Mouse (Mus musculus): ENCODE data around the gene Rgl3. TPM values are rescaled to one million over a fixed set of nuclear protein-coding genes. Genes with fewer than 3 reads are reported as not detected.

Gene Rgl3
- polyA plus RNA-seq, 1 experiment from 2014 or later = 2.1 TPM

GRCm38 (mm10) chr9:21932445-21933137, 56.7 kb downstream of the Rgl3 start:
- Histone ChIP-seq H3K4me2 (ENCODE audit: low read length) (no peak overlapping the region), H3K4me3 (ENCODE audit: low read length) (no peak overlapping the region), H3K4me1 (ENCODE audit: control insufficient read depth, insufficient read depth, low read depth, low read length) (peaks cover under 1% of the 10 kb centered on the region), H3K27ac (ENCODE audit: low read depth, low read length) (no peak overlapping the region), H3K9me3 (ENCODE audit: control insufficient read depth, low read length) (no peaks in the 10 kb centered on the region), H3K27me3 (replicated peaks; ENCODE audit: control insufficient read depth, insufficient read depth, low read length) (no peaks in the 10 kb centered on the region; the same call in 1 of the 2 replicates), H3K9ac (ENCODE audit: low read depth, low read length) (no peak overlapping the region), H3K36me3 (ENCODE audit: control insufficient read depth, insufficient read depth, low read length) (no peaks in the 10 kb centered on the region)
- no peak for ATAC-seq
- WGBS = 61% methylated on average over 12 of the region's 12 CpGs

GRCm38 (mm10) chr9:21932006-21932405, 57.2 kb downstream of the Rgl3 start:
- H3K36me3 ChIP-seq (ENCODE audit: control insufficient read depth, insufficient read depth, low read length) = no peaks in the 10 kb centered on the region
- H3K4me3 ChIP-seq (ENCODE audit: low read length) = no peak overlapping the region
- no peak overlapping the region for H3K27ac ChIP-seq (ENCODE audit: low read depth, low read length)
- WGBS = 40% methylated on average over 2 of the region's 2 CpGs
- H3K9me3 ChIP-seq (ENCODE audit: control insufficient read depth, low read length) = no peaks in the 10 kb centered on the region
- H3K9ac ChIP-seq (ENCODE audit: low read depth, low read length) = no peak overlapping the region
- no peak overlapping the region for H3K4me2 ChIP-seq (ENCODE audit: low read length)
- no peaks in the 10 kb centered on the region for H3K4me1 ChIP-seq (ENCODE audit: control insufficient read depth, insufficient read depth, low read depth, low read length)
- no peak for ATAC-seq
- no peaks in the 10 kb centered on the region; the same call in 1 of the 2 replicates for H3K27me3 ChIP-seq (replicated peaks; ENCODE audit: control insufficient read depth, insufficient read depth, low read length)

GRCm38 (mm10) chr9:21929208-21929607, 60.0 kb downstream of the Rgl3 start:
- H3K27ac ChIP-seq (ENCODE audit: low read depth, low read length) = no peak overlapping the region
- H3K27me3 ChIP-seq (replicated peaks; ENCODE audit: control insufficient read depth, insufficient read depth, low read length) = no peaks in the 10 kb centered on the region; the same call in 1 of the 2 replicates
- 79% methylated on average over 3 of the region's 3 CpGs for WGBS
- H3K9ac ChIP-seq (ENCODE audit: low read depth, low read length) = no peak overlapping the region
- H3K9me3 ChIP-seq (ENCODE audit: control insufficient read depth, low read length) = no peaks in the 10 kb centered on the region
- no peaks in the 10 kb centered on the region for H3K36me3 ChIP-seq (ENCODE audit: control insufficient read depth, insufficient read depth, low read length)
- peaks cover 9% of the 10 kb centered on the region for H3K4me1 ChIP-seq (ENCODE audit: control insufficient read depth, insufficient read depth, low read depth, low read length)
- H3K4me2 ChIP-seq (ENCODE audit: low read length) = no peak overlapping the region
- ATAC-seq = no peak
- H3K4me3 ChIP-seq (ENCODE audit: low read length) = no peak overlapping the region

- H3K4me1 ChIP-seq (ENCODE audit: control insufficient read depth, insufficient read depth, low read depth, low read length) = peaks cover 9% of the 10 kb centered on the region
- peak within 1 kb of the TSS; percentile 60 for H3K27ac ChIP-seq (ENCODE audit: low read depth, low read length)
- no peaks in the 10 kb centered on the region for H3K27me3 ChIP-seq (replicated peaks; ENCODE audit: control insufficient read depth, insufficient read depth, low read length)
- under 1% methylated on average over 28 of the region's 28 CpGs for WGBS
- H3K9me3 ChIP-seq (ENCODE audit: control insufficient read depth, low read length) = no peaks in the 10 kb centered on the region
- peak within 1 kb of the TSS; percentile 70 for H3K4me2 ChIP-seq (ENCODE audit: low read length)
- peak; percentile 98 for ATAC-seq
- H3K36me3 ChIP-seq (ENCODE audit: control insufficient read depth, insufficient read depth, low read length) = no peaks in the 10 kb centered on the region
- peak within 1 kb of the TSS; percentile 58 for H3K4me3 ChIP-seq (ENCODE audit: low read length)
- peak within 1 kb of the TSS; percentile 78 for H3K9ac ChIP-seq (ENCODE audit: low read depth, low read length)
Observed at GRCm38 (mm10) chr9:21927208-21927753, 62.0 kb downstream of the Rgl3 start, which contains the start of the genes Ccdc159 and Tmem205. Ccdc159 (plus strand) TSS chr9:21927471. Tmem205 (minus strand) TSS chr9:21927556.

- Histone ChIP-seq H3K4me2 (ENCODE audit: low read length) (peak overlapping the region; percentile 70), H3K27me3 (replicated peaks; ENCODE audit: control insufficient read depth, insufficient read depth, low read length) (no peaks in the 10 kb centered on the region), H3K4me3 (ENCODE audit: low read length) (peak overlapping the region; percentile 58), H3K9ac (ENCODE audit: low read depth, low read length) (peak overlapping the region; percentile 78), H3K36me3 (ENCODE audit: control insufficient read depth, insufficient read depth, low read length) (no peaks in the 10 kb centered on the region), H3K27ac (ENCODE audit: low read depth, low read length) (peak overlapping the region; percentile 60), H3K4me1 (ENCODE audit: control insufficient read depth, insufficient read depth, low read depth, low read length) (peaks cover 9% of the 10 kb centered on the region), H3K9me3 (ENCODE audit: control insufficient read depth, low read length) (no peaks in the 10 kb centered on the region)
- 1% methylated on average over 6 of the region's 6 CpGs for WGBS
- no peak for ATAC-seq
Observed at GRCm38 (mm10) chr9:21926784-21927183, 62.5 kb downstream of the Rgl3 start.

- Histone ChIP-seq H3K4me3 (ENCODE audit: low read length) (peak overlapping the region; percentile 58), H3K4me2 (ENCODE audit: low read length) (peak overlapping the region; percentile 70), H3K4me1 (ENCODE audit: control insufficient read depth, insufficient read depth, low read depth, low read length) (peaks cover 9% of the 10 kb centered on the region), H3K9ac (ENCODE audit: low read depth, low read length) (peak overlapping the region; percentile 16; the same call in 1 of the 2 replicates), H3K27ac (ENCODE audit: low read depth, low read length) (no peak overlapping the region), H3K27me3 (replicated peaks; ENCODE audit: control insufficient read depth, insufficient read depth, low read length) (no peaks in the 10 kb centered on the region), H3K9me3 (ENCODE audit: control insufficient read depth, low read length) (no peaks in the 10 kb centered on the region), H3K36me3 (ENCODE audit: control insufficient read depth, insufficient read depth, low read length) (no peaks in the 10 kb centered on the region)
- ATAC-seq = no peak
- WGBS = 83% methylated on average over 6 of the region's 6 CpGs
Observed at GRCm38 (mm10) chr9:21926155-21926554, 63.1 kb downstream of the Rgl3 start.

GRCm38 (mm10) chr9:21925506-21925905, 63.7 kb downstream of the Rgl3 start:
- no peak overlapping the region for H3K4me3 ChIP-seq (ENCODE audit: low read length)
- no peak overlapping the region for H3K9ac ChIP-seq (ENCODE audit: low read depth, low read length)
- H3K9me3 ChIP-seq (ENCODE audit: control insufficient read depth, low read length) = no peaks in the 10 kb centered on the region
- no peak for ATAC-seq
- no peak overlapping the region for H3K4me2 ChIP-seq (ENCODE audit: low read length)
- 100% methylated on average over 1 of the region's 1 CpGs for WGBS
- peaks cover 9% of the 10 kb centered on the region for H3K4me1 ChIP-seq (ENCODE audit: control insufficient read depth, insufficient read depth, low read depth, low read length)
- no peak overlapping the region for H3K27ac ChIP-seq (ENCODE audit: low read depth, low read length)
- no peaks in the 10 kb centered on the region for H3K36me3 ChIP-seq (ENCODE audit: control insufficient read depth, insufficient read depth, low read length)
- no peaks in the 10 kb centered on the region for H3K27me3 ChIP-seq (replicated peaks; ENCODE audit: control insufficient read depth, insufficient read depth, low read length)

- no peak overlapping the region for H3K27ac ChIP-seq (ENCODE audit: low read depth, low read length)
- H3K4me3 ChIP-seq (ENCODE audit: low read length) = no peak overlapping the region
- H3K9me3 ChIP-seq (ENCODE audit: control insufficient read depth, low read length) = no peaks in the 10 kb centered on the region
- H3K4me1 ChIP-seq (ENCODE audit: control insufficient read depth, insufficient read depth, low read depth, low read length) = peaks cover 9% of the 10 kb centered on the region
- no peak for ATAC-seq
- no peak overlapping the region for H3K4me2 ChIP-seq (ENCODE audit: low read length)
- 74% methylated on average over 3 of the region's 3 CpGs for WGBS
- H3K9ac ChIP-seq (ENCODE audit: low read depth, low read length) = no peak overlapping the region
- no peaks in the 10 kb centered on the region for H3K36me3 ChIP-seq (ENCODE audit: control insufficient read depth, insufficient read depth, low read length)
- H3K27me3 ChIP-seq (replicated peaks; ENCODE audit: control insufficient read depth, insufficient read depth, low read length) = no peaks in the 10 kb centered on the region
Observed at GRCm38 (mm10) chr9:21925034-21925433, 64.2 kb downstream of the Rgl3 start.

- peaks cover 9% of the 10 kb centered on the region for H3K4me1 ChIP-seq (ENCODE audit: control insufficient read depth, insufficient read depth, low read depth, low read length)
- no peak overlapping the region for H3K4me3 ChIP-seq (ENCODE audit: low read length)
- H3K4me2 ChIP-seq (ENCODE audit: low read length) = no peak overlapping the region
- WGBS = 67% methylated on average over 6 of the region's 6 CpGs
- ATAC-seq = no peak
- no peak overlapping the region for H3K9ac ChIP-seq (ENCODE audit: low read depth, low read length)
- H3K36me3 ChIP-seq (ENCODE audit: control insufficient read depth, insufficient read depth, low read length) = no peaks in the 10 kb centered on the region
- no peak overlapping the region for H3K27ac ChIP-seq (ENCODE audit: low read depth, low read length)
- H3K9me3 ChIP-seq (ENCODE audit: control insufficient read depth, low read length) = no peaks in the 10 kb centered on the region
- H3K27me3 ChIP-seq (replicated peaks; ENCODE audit: control insufficient read depth, insufficient read depth, low read length) = no peaks in the 10 kb centered on the region
Observed at GRCm38 (mm10) chr9:21924099-21924493, 65.2 kb downstream of the Rgl3 start.

Measured in hindbrain, embryonic 16.5 days (tissue).